Mouse (Mus musculus) layer of hippocampus, adult 8-10 months (tissue): ENCODE measurements at regions not wholly inside any gene's neighbourhood (a gene's known extent, or its start where the extent isn't known, plus 50 kb on each side); places are given as distances from the start of the nearest gene placed in this dataset.
"Not testable (repeated sequence)": the region's sequence is repeated elsewhere in the genome, so short reads cannot be mapped to it uniquely, and the experiment has no call there.

Experiments
- DNase-seq, 2 experiments: peaks; one replicate each; pipeline ENCODE4 v3.0.0; 2022; ENCODE audit warnings: low spot score in 2 of 2

- DNase-seq: no peak
Measured at GRCm38 (mm10) chrX:92981141-92981540, 305.1 kb upstream of the Arx start.

- DNase-seq: no peak
Measured at GRCm38 (mm10) chrX:93002236-93002976, 283.8 kb upstream of the Arx start.

GRCm38 (mm10) chrX:93006681-93007080, 279.6 kb upstream of the Arx start:
- DNase-seq: peak in 1 of 2 experiments; percentile 15

- no peak for DNase-seq
Measured at GRCm38 (mm10) chrX:93011578-93011977, 274.7 kb upstream of the Arx start.

GRCm38 (mm10) chrX:93016391-93016790, 269.9 kb upstream of the Arx start:
- DNase-seq: no peak

GRCm38 (mm10) chrX:93041096-93041495, 245.1 kb upstream of the Arx start:
- DNase-seq: peak; percentile 14 to 40

- peak in 1 of 2 experiments; percentile 2 for DNase-seq
Measured at GRCm38 (mm10) chrX:93042736-93043135, 243.5 kb upstream of the Arx start.

GRCm38 (mm10) chrX:93048967-93049754, 237.1 kb upstream of the Arx start:
- DNase-seq: no peak

- no peak for DNase-seq
Measured at GRCm38 (mm10) chrX:93049755-93050143, 236.5 kb upstream of the Arx start.

- DNase-seq: no peak
Measured at GRCm38 (mm10) chrX:93059533-93059932, 226.7 kb upstream of the Arx start.

- peak in 1 of 2 experiments; percentile 1 for DNase-seq
Measured at GRCm38 (mm10) chrX:93068884-93069283, 217.4 kb upstream of the Arx start.

GRCm38 (mm10) chrX:93069569-93070289, 216.5 kb upstream of the Arx start:
- peak; percentile 30 to 58 for DNase-seq

GRCm38 (mm10) chrX:93070290-93070611, 216.0 kb upstream of the Arx start:
- no peak for DNase-seq

GRCm38 (mm10) chrX:93088976-93089375, 197.3 kb upstream of the Arx start:
- DNase-seq: no peak

GRCm38 (mm10) chrX:93097551-93097950, 188.7 kb upstream of the Arx start:
- DNase-seq: no peak

- no peak for DNase-seq
Measured at GRCm38 (mm10) chrX:93107930-93108567, 178.2 kb upstream of the Arx start.

GRCm38 (mm10) chrX:93154367-93154766, 131.9 kb upstream of the Arx start:
- not testable (repeated sequence) for DNase-seq

GRCm38 (mm10) chrX:93159105-93159504, 127.1 kb upstream of the Arx start:
- no peak for DNase-seq

GRCm38 (mm10) chrX:93160956-93161355, 125.3 kb upstream of the Arx start:
- DNase-seq: no peak
